Mouse (Mus musculus): ENCODE measurements at regions not wholly inside any gene's neighbourhood (a gene's known extent, or its start where the extent isn't known, plus 50 kb on each side); places are given as distances from the start of the nearest gene placed in this dataset.

DNA sequence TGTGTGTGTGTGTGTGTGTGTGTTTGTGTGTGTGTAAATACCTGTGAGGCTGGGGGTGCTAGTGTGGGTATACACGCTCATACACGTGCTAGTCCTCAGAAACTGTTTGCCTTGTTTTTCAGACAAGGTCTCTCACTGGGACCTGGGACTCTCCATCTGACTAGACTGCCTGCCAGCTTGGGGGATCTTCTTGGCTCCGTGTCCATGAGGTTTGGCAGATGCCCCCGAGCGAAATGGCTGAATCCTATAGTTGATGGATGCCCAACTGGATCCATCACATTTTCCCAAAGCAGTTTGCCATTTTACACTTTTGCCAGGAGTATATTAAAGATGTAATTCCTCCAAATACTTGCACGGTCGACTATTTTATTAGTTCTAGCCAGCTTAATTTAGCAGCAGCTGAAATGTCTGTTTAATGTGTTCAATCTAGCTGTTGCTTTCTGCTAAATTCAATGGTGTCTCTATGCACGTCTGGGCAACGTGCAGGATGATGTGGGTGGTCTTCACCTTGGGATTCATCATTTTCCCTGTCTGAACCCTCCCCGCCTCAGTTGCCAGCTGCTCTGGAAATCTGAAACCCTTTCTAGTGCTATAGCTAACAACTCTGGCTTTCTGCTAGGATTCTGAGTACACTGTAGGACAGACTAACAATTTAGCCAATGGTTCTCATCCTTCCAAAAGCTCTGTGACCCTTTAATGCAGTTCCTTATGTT, 213.3 kb upstream of the Lrig3 start:
- TF ChIP-seq CTCF (IDR thresholded peaks at IDR 0.05; ENCODE audit: extremely low read depth, insufficient read depth, low read length) (no peak), POLR2A (IDR thresholded peaks at IDR 0.05; ENCODE audit: extremely low read depth, insufficient read depth, low read length) (no peak)

All from cortical plate, adult 2 months (tissue).